Mouse (Mus musculus) spleen, adult 18-20 months (tissue): Measurements from ENCODE around the gene Gm20388.

Source experiments
- DNase-seq, 2 experiments: peaks; one replicate each; pipeline ENCODE4 v3.0.0; 2022; ENCODE audit warnings: mixed read lengths in 2 of 2

Gene Gm20388

GRCm38 (mm10) chr8:122035543-122035942 is 2124.9 kb downstream of the Gm20388 start:
- DNase-seq: no peak

GRCm38 (mm10) chr8:122036325-122036724 is 2125.7 kb downstream of the Gm20388 start:
- no peak for DNase-seq

DNA sequence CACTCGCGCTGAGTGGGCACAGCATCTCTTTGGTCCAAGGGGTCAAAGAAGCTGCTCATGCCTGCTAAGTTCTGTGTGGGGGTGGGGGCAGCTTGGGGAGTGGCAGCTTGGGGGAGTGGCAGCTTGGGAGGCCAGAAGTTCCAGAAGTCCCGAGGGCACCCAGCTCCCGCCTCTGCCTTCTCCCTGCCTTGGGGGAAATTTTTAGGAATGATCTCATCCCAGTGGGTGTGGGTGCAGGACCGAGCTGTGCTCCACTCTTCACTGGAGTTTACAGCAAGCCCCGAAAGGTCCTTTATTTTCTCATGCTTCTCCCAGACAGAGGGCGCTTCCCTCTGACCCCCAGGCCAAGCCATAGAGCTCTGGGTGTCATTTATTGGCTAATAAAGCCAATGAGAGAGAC is 2126.6 kb downstream of the Gm20388 start:
- DNase-seq: no peak

DNA sequence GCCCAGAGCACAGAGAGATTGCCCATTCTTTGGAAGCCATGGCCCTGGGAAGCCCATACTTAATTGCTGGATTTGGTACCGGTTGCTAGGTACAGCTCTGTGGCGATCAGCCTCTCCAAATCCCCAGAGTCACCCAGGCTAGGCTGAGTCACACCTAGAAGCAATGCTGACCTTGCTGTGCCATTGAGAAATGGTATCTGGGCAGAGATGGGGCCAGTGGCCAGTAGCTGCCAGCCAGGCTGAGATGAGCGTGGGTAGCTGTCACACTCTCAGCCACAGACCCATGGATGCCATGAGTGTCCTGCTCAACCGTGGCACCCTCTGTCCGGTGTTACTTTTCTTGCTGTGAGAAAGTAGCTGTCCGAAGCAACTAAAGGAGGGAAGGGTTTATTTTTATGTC is 2127.4 kb downstream of the Gm20388 start:
- DNase-seq: no peak

DNA sequence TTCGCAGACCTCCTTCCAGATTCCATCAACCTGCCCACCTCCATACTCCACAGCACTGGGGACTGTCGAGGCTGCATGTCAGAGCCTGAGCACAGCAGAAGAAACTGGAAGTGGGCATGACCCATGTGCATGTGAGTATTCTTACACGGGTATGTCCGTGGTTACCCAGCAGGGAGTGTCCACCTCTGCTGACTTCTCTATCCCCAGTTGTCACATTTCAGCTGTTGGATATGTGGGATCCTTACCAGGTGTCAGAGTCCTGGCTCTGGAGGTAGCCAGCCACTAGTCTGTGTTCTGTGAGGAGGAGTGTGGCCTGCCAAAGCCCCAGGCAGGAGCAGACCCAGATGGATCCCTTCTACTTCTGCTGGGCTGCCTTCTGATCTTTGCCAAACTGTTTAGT is 2128.8 kb downstream of the Gm20388 start:
- no peak for DNase-seq

DNA sequence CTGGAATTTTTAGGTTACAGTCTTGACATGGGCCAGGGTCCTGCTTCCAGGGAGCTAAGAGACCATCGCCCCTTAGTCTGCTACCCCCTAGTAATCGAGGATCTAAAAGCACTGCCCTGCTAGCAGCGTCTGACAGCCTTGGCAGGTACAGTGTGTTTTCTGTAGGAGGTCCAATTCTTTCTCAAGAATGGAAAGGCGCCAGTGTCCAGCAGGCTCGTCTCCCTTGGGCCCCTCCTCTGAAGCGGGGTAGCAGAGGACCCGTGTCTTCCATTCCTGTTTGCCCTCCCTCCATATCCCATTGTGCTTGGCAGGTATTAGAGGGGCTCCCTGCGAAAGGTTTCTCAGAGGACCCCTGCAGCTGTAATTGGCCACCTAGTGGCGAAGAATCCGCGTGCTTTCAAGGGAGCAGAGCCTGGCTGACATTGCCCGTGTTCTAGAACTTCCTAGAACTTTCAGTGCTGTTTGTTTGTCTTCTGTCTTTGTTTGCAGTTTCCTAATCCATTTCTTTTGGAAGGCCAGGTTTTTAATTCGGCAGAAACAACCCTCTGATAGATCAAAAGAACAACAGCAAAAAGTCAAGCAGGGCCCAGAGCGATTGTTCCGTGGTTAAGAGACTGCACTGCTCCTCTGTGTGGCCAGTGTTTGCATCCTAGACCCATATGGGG is 2136.7 kb downstream of the Gm20388 start:
- DNase-seq: no peak

GRCm38 (mm10) chr8:122049266-122049665 is 2138.6 kb downstream of the Gm20388 start:
- no peak for DNase-seq

- no peak for DNase-seq
Measured at GRCm38 (mm10) chr8:122049923-122050322, 2139.3 kb downstream of the Gm20388 start.

- DNase-seq: no peak
Measured at GRCm38 (mm10) chr8:122050620-122051019, 2140.0 kb downstream of the Gm20388 start.

GRCm38 (mm10) chr8:122055321-122055720 is 2144.7 kb downstream of the Gm20388 start:
- no peak for DNase-seq

- DNase-seq: no peak
Measured at GRCm38 (mm10) chr8:122056113-122056512, 2145.5 kb downstream of the Gm20388 start.

GRCm38 (mm10) chr8:122056882-122057281 is 2146.2 kb downstream of the Gm20388 start:
- DNase-seq: no peak

DNA sequence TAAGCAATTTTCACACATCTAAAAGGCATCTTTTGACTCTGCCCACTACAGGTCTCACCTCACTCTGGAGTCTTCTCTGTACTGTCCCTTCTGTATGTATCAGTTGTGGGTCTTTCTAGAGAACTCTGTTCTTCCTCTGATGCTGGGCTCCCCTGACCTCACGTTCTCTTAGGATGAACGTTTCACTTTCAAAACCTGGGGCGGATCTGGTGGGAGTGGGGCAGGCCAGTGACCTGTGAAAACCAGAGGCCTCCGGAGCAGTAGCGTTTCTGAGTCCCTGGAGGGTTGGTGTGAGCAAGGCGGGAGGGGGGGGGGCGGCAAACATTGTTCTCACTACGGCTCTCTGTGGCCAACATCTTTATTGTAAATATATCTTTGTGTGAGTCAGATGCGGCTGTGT is 2147.9 kb downstream of the Gm20388 start:
- DNase-seq: no peak

DNA sequence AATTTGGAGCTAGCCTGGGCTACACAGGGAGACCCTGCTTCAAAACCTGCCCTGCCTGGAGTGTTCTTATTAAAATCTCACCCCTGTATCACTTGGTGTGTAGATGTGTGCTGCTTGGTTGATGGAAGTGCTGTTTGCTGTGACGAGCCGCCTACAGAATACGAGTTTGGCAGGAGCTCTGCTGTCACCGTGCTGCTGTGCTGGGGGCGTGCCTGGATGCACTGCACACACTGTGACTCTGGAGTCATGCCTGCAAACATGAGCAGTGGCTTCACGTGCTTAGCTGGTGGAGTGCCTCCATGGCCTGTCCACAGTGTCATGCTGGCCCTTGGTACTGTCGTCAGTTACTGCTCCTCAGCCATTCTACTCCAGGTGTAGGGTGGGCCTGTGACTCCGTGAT is 2148.3 kb downstream of the Gm20388 start:
- DNase-seq: no peak

- DNase-seq: no peak
Measured at GRCm38 (mm10) chr8:122062508-122063223, 2152.0 kb downstream of the Gm20388 start.

- no peak for DNase-seq
Measured at GRCm38 (mm10) chr8:122064353-122064752, 2153.7 kb downstream of the Gm20388 start.

DNA sequence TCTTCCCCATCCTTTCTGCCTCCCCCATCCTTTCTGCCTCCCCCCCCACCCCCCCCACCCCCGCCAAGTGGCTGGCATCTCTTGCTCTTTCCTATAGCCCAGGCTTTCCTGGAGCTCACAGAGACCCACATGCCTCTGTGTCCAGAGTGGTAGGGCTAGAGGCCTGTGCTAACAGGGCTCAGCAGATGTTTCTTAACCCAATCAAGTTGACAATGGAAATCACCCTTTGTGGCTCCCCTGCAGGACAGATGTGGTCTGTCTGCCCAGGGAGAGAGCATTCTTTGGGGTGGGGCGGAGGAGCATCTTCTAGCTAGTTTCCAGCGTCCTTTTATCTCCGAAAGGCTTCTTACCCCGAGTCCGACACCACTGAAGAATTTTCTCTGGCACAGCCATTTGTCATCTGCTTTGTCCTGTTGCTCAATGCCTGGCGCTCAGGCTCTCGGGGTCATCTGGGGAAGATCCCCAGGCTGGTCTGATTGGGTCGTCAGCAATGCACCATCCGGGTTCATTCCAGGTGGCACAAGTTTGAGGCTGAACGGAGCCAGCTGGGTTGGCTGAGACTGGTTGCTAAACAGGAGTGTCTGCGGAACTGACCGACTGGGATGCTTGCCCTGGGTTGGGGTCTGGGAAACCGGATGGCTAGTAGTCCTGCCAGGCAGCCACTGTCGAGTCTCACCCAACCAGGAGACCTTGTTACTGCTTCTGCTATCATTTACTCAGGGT is 2157.3 kb downstream of the Gm20388 start:
- no peak for DNase-seq

DNA sequence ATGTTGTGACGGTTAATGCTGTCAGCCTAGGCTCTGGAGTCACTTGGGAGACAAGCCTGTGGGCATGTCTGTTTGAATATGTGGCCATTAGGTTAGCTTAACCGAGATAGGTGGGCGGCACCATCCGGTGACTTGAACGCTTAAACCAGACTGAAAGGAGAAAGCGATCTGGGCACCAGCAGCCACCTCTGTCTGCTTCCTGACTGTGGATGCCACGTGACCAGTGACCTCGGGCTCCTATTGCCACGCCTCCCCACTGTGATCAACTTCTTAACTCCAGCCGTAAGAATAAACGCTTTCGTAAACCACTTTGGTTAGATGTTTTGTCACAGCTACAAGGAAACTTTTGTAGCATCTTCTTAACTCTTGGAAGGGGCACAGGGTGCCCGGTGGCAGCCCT is 2158.0 kb downstream of the Gm20388 start:
- DNase-seq: no peak

DNA sequence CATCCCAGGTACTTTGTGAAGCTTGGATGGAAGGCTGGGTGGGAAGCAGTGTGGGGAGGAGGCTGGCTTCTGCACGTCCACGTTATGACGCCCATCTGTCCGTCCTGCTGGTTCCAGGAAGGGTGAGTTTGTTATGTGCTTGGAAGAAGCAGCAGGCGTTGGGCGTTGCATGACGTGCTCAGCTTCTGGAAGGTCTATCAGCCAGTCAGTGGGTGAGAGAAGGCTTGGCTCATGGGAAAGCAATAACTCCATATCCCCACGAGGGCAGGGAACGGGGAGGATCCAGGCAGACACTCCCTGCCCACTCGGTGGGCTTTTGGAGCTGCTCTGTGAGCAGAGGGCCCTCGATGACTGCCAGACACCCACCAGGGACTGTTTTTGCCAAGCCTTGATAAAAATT is 2158.6 kb downstream of the Gm20388 start:
- DNase-seq: no peak

- DNase-seq: no peak
Measured at GRCm38 (mm10) chr8:122071193-122071592, 2160.6 kb downstream of the Gm20388 start.

- DNase-seq: no peak
Measured at GRCm38 (mm10) chr8:122073964-122074363, 2163.3 kb downstream of the Gm20388 start.

- DNase-seq: no peak
Measured at GRCm38 (mm10) chr8:122074442-122074841, 2163.8 kb downstream of the Gm20388 start.

DNA sequence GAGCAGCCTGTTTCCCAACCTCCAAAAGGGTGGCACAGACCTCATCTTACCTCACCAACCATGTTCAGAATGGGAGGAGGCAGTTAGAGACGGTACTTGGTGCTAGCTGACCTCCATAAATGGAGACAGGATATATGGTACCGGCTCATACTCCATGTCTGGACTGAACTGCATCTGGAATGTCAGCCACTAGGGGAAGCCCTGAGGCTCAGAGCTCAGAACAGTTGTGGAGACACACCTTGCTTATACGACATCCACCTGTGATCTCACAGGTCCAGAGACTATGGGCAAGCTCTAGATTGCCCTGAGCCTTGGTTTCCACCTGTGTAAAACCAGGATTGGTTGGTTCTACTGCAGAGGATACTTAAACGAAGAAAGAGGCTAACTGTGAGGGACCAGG is 2164.3 kb downstream of the Gm20388 start:
- no peak for DNase-seq
